Mouse (Mus musculus): ENCODE measurements around the gene Cfap65.

DNA sequence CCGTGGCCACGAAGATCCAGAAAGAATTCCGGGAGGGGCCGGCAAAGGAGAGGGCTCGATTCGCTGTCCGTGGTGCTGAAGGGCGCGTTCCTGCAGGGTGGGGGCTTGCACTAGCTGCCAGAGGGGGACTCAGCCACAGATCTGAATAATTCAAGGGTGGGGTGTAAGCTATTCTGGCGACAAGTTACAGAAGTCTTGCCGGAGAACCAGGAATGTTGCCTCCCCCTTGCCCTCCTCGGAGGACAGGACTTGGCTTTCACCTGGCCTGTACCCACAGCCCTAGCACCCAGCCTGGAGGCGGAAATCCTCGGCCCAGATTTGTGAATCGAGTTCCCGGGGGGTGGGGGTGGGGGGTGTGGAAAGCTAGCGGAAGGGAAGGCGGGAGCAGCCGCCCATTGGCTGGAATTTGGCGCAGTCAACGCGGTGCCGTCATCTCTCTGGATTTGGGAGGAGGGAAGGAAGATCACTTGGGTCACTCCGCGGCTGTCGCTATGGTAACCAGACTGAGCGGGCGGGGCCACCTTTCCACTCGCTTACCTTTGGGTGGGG is 77.2 kb downstream of the Cfap65 start:
- no peak for TF ChIP-seq CTCF (IDR thresholded peaks at IDR 0.05; ENCODE audit: low read depth, low read length)
- no peak for TF ChIP-seq POLR2A (IDR thresholded peaks at IDR 0.05; ENCODE audit: insufficient read depth, low read length)
- TF ChIP-seq EP300 (IDR thresholded peaks at IDR 0.05; ENCODE audit: insufficient read depth, low read depth, low read length): no peak
